Mouse (Mus musculus): ENCODE results near the gene Gm26602.

The Gm26602 gene

GRCm38 (mm10) chr10:79931797-79932196 lies 21.1 kb downstream of the Gm26602 start:
- no peak for DNase-seq (ENCODE audit: low spot score in 2 of 2)

- no peak for DNase-seq (ENCODE audit: low spot score in 2 of 2)
These were observed 22.1 kb downstream of the Gm26602 start for GRCm38 (mm10) chr10:79932736-79933135.

- peak; percentile 67 to 76 for DNase-seq (ENCODE audit: low spot score in 2 of 2)
These were observed 22.6 kb downstream of the Gm26602 start for GRCm38 (mm10) chr10:79933145-79933679.

GRCm38 (mm10) chr10:79933861-79934260 lies 23.2 kb downstream of the Gm26602 start:
- DNase-seq (ENCODE audit: low spot score in 2 of 2), result no peak

- DNase-seq (ENCODE audit: low spot score in 2 of 2), result no peak
These were observed 23.6 kb downstream of the Gm26602 start for GRCm38 (mm10) chr10:79934272-79934721.

- DNase-seq (ENCODE audit: low spot score in 2 of 2), result no peak
These were observed 24.3 kb downstream of the Gm26602 start for GRCm38 (mm10) chr10:79934794-79935569.

- no peak for DNase-seq (ENCODE audit: low spot score in 2 of 2)
These were observed 25.7 kb downstream of the Gm26602 start for GRCm38 (mm10) chr10:79936284-79936910.

GRCm38 (mm10) chr10:79936911-79937441 lies 26.3 kb downstream of the Gm26602 start:
- peak; percentile 94 to 95 for DNase-seq (ENCODE audit: low spot score in 2 of 2)

GRCm38 (mm10) chr10:79937775-79938526 lies 27.3 kb downstream of the Gm26602 start:
- DNase-seq (ENCODE audit: low spot score in 2 of 2), result no peak

GRCm38 (mm10) chr10:79940749-79941148 lies 30.1 kb downstream of the Gm26602 start:
- peak in 1 of 2 experiments; percentile 86 for DNase-seq (ENCODE audit: low spot score in 2 of 2)

- no peak for DNase-seq (ENCODE audit: low spot score in 2 of 2)
These were observed 32.3 kb downstream of the Gm26602 start for GRCm38 (mm10) chr10:79942988-79943387.

GRCm38 (mm10) chr10:79943471-79943901 lies 32.8 kb downstream of the Gm26602 start:
- no peak for DNase-seq (ENCODE audit: low spot score in 2 of 2)

- DNase-seq (ENCODE audit: low spot score in 2 of 2), result no peak
These were observed 35.0 kb downstream of the Gm26602 start for GRCm38 (mm10) chr10:79945507-79946234.

GRCm38 (mm10) chr10:79946752-79947322 lies 36.2 kb downstream of the Gm26602 start:
- DNase-seq (ENCODE audit: low spot score in 2 of 2), result no peak

GRCm38 (mm10) chr10:79947502-79947901 lies 36.8 kb downstream of the Gm26602 start:
- no peak for DNase-seq (ENCODE audit: low spot score in 2 of 2)

- DNase-seq (ENCODE audit: low spot score in 2 of 2), result no peak
These were observed 39.2 kb downstream of the Gm26602 start for GRCm38 (mm10) chr10:79949873-79950272.

GRCm38 (mm10) chr10:79950661-79951060 lies 40.0 kb downstream of the Gm26602 start:
- DNase-seq (ENCODE audit: low spot score in 2 of 2), result no peak

GRCm38 (mm10) chr10:79953946-79954345 lies 43.3 kb downstream of the Gm26602 start:
- peak in 1 of 2 experiments; percentile 49 for DNase-seq (ENCODE audit: low spot score in 2 of 2)

- no peak for DNase-seq (ENCODE audit: low spot score in 2 of 2)
These were observed 45.0 kb downstream of the Gm26602 start for GRCm38 (mm10) chr10:79955691-79956090.

GRCm38 (mm10) chr10:79956643-79957154 lies 46.0 kb downstream of the Gm26602 start:
- no peak for DNase-seq (ENCODE audit: low spot score in 2 of 2)
